Mouse (Mus musculus): Measurements from ENCODE around the gene Col8a2. TPM values are rescaled to one million over a fixed set of nuclear protein-coding genes. Genes with fewer than 3 reads are reported as not detected.

Col8a2 gene
- polyA plus RNA-seq, 1 experiment from 2014 or later = 1.2 TPM

DNA sequence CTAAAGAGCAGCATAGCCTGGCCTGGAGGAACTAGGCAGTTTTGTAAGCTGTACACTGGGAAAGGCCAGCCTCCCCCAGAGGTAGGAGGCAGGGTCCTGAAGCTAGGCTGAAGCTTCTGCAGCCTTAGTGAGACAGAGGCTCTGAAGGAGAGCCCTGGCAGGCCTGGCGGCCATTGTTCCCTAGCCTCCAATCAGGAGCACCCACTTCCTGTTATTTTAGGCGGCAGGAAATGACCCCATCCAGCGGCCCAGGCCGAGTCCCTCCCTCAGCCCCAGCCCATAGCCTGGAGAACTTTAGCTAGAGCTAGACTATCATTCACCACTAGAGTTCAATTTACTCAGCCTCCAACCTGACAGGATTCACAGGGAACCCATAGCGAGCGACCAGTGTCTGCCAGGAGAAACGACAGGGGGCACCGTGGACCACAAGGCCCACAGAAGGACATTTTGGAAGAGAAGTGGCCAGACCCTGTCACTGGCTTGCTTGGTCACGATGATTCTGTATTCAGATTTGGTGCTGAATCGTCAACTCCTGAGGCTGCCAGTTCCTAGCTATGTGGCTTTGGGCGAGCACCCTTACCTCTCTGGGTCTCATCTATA lies 34.8 kb upstream of the Col8a2 start:
- peaks cover 28% of the 10 kb centered on the region for H3K4me1 ChIP-seq (ENCODE audit: control insufficient read depth, insufficient read depth, low read length)
- ATAC-seq = no peak
- H3K27me3 ChIP-seq (replicated peaks; ENCODE audit: control insufficient read depth, insufficient read depth, low read length) = no peaks in the 10 kb centered on the region
- peak overlapping the region; percentile 43 for H3K9ac ChIP-seq (ENCODE audit: low read length)
- 68% methylated on average over 11 of the region's 11 CpGs for WGBS
- H3K4me2 ChIP-seq (ENCODE audit: low read length) = 0 out of 2 replicates have a peak overlapping the region, but pooled peaks have one; percentile 7
- 0 out of 2 replicates have a peak, but pooled peaks cover 11% of the 10 kb centered on the region for H3K36me3 ChIP-seq (ENCODE audit: control insufficient read depth, insufficient read depth, low read length)
- no peak for DNase-seq (ENCODE audit: low spot score)
- H3K4me3 ChIP-seq (ENCODE audit: low read depth, low read length) = no peak overlapping the region
- peak overlapping the region; percentile 9; the same call in 1 of the 2 replicates for H3K27ac ChIP-seq (ENCODE audit: low read depth, low read length)
- H3K9me3 ChIP-seq (replicated peaks; ENCODE audit: control insufficient read depth, low read length) = no peaks in the 10 kb centered on the region

DNA sequence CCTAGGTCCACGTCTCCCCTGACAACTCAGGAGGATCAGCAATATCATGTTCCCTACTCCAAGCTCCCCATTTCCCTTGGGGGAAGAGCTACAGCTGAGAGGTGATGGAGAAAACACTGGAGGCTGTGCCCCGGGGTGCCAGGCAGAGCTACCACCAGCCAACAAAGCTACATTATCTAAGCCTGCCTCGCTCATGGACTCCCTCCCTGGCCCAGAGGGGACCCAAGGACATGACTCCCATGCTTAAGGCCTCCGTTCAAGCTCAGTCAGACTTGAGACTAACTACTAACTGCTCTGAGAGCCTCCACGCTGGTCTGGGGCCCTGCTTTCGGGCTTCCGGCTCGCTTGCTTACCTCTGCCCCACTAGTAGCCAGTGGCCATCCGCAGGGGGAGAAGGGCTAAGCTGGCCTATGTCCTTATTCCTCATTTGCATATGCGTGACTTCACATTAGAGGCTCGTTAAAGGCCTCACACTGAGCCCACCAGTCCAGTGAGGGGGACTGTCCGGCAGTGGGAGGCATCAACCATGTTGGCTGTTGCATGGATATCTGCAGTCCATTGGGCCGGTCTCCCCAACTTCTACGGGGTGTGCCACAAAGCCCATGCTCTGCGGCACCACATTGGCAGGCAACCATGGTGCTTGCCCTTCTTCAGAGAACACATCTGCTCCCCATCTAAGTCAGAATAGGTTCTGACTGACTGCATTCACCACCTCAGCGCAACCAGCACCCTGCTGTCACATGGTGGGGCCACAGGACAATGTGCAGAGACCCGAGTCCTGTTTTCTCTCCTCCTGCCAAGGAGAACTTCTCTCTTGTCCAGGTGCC lies 34.0 kb upstream of the Col8a2 start:
- H3K4me1 ChIP-seq (ENCODE audit: control insufficient read depth, insufficient read depth, low read length) = peaks cover 35% of the 10 kb centered on the region
- H3K4me2 ChIP-seq (ENCODE audit: low read length) = 0 out of 2 replicates have a peak overlapping the region, but pooled peaks have one; percentile 5
- H3K9ac ChIP-seq (ENCODE audit: low read length) = peak overlapping the region; percentile 43
- 0 out of 2 replicates have a peak, but pooled peaks cover 7% of the 10 kb centered on the region for H3K36me3 ChIP-seq (ENCODE audit: control insufficient read depth, insufficient read depth, low read length)
- 67% methylated on average over 17 of the region's 17 CpGs for WGBS
- ATAC-seq (no peak), DNase-seq (ENCODE audit: low spot score) (no peak)
- no peak overlapping the region for H3K27ac ChIP-seq (ENCODE audit: low read depth, low read length)
- H3K9me3 ChIP-seq (replicated peaks; ENCODE audit: control insufficient read depth, low read length) = no peaks in the 10 kb centered on the region
- no peak overlapping the region for H3K4me3 ChIP-seq (ENCODE audit: low read depth, low read length)
- no peaks in the 10 kb centered on the region for H3K27me3 ChIP-seq (replicated peaks; ENCODE audit: control insufficient read depth, insufficient read depth, low read length)

DNA sequence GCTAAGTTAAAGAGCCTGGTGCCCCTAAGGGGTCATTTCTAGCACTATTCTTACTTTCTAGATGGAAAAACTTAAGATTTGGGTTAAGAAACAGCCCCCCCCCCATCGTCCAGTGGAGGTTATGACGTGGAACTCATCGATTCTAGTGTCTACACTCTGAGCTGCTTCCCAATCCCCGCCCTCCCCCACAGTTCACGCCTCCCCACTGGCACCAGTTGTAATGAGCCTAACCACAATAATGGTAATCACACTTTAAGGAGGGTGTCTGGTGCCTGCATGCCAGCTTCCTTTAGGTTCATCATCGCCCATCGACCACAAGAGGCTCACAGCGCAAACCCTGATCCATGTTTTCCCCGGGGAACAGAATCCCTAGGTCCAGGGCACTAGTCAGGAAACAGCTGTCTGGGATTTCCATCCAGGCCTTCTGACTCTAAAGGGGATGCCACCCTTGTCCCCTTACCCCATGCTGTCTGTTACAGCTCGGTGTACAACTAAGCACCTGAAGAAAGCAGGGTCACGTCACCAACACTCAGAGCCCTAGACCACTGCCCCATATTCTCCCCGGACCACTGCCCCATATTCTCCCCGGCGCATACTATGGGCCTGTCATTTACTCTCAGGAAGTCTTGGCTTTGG lies 32.8 kb upstream of the Col8a2 start:
- Histone ChIP-seq H3K36me3 (ENCODE audit: control insufficient read depth, insufficient read depth, low read length) (0 out of 2 replicates have a peak, but pooled peaks cover 4% of the 10 kb centered on the region), H3K27ac (ENCODE audit: low read depth, low read length) (no peak overlapping the region), H3K4me3 (ENCODE audit: low read depth, low read length) (peak overlapping the region; percentile 99), H3K9ac (ENCODE audit: low read length) (peak overlapping the region; percentile 99; the same call in 1 of the 2 replicates), H3K9me3 (replicated peaks; ENCODE audit: control insufficient read depth, low read length) (no peaks in the 10 kb centered on the region), H3K27me3 (replicated peaks; ENCODE audit: control insufficient read depth, insufficient read depth, low read length) (no peaks in the 10 kb centered on the region), H3K4me2 (ENCODE audit: low read length) (peak overlapping the region; percentile 87), H3K4me1 (ENCODE audit: control insufficient read depth, insufficient read depth, low read length) (peaks cover 37% of the 10 kb centered on the region)
- 73% methylated on average over 14 of the region's 14 CpGs for WGBS
- ATAC-seq = no peak
- no peak for DNase-seq (ENCODE audit: low spot score)

GRCm38 (mm10) chr4:126254315-126255112 lies 32.1 kb upstream of the Col8a2 start:
- WGBS = 16% methylated on average over 9 of the region's 9 CpGs
- H3K27ac ChIP-seq (ENCODE audit: low read depth, low read length) = peak overlapping the region; percentile 90

GRCm38 (mm10) chr4:126255113-126256001 lies 31.2 kb upstream of the Col8a2 start:
- WGBS = under 1% methylated on average over 44 of the region's 50 CpGs
- peak; percentile 49 for ATAC-seq
- H3K4me2 ChIP-seq (ENCODE audit: low read length) = peak overlapping the region; percentile 87

More at GRCm38 (mm10) chr4:126254315-126255112, 32.1 kb upstream of the Col8a2 start:
- H3K9ac ChIP-seq (ENCODE audit: low read length) = peak overlapping the region; percentile 99
- H3K27me3 ChIP-seq (replicated peaks; ENCODE audit: control insufficient read depth, insufficient read depth, low read length) = no peaks in the 10 kb centered on the region
- peak overlapping the region; percentile 87 for H3K4me2 ChIP-seq (ENCODE audit: low read length)
- peak overlapping the region; percentile 99 for H3K4me3 ChIP-seq (ENCODE audit: low read depth, low read length)
- peak; percentile 64 for DNase-seq (ENCODE audit: low spot score)
- H3K4me1 ChIP-seq (ENCODE audit: control insufficient read depth, insufficient read depth, low read length) = peaks cover 38% of the 10 kb centered on the region
- peak; percentile 17 for ATAC-seq
- H3K9me3 ChIP-seq (replicated peaks; ENCODE audit: control insufficient read depth, low read length) = no peaks in the 10 kb centered on the region
- 0 out of 2 replicates have a peak, but pooled peaks cover 4% of the 10 kb centered on the region for H3K36me3 ChIP-seq (ENCODE audit: control insufficient read depth, insufficient read depth, low read length)

DNA sequence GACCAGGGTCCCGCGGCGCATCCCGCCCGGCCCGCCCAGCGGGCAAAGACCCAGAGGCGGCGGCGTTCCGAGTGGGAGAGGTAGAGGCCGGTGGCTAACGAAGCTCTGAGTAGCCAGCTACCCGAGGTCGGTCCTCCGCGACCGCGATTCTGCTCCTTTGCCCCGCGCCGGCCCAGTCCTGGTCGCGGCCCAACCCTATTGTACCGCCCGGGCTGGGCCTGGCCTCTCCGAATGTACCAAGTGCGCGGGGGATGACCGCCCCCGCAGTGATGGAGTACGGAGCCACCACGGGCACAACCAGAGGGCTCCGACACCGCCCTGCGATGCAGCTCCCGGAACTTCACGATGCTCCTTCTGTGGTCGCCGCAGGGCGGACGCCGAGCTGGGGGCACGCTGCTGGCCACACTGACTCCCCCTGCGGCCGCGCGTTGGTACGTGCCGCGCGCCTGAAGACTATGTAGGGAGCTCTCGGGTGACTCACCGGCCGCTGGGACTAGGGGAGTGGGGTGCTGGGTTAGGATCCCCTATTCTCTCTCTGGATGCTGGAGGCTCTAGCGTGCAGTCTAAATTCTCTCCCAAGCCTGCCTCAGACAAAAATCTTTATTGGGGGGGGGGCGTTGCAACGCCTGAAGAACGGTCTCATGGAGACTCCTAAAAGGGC lies 30.3 kb upstream of the Col8a2 start, which contains the start of gene Map7d1:
Map7d1 (minus strand) TSS at position 213 of the 661 bp plus-strand sequence.
- Histone ChIP-seq H3K4me3 (ENCODE audit: low read depth, low read length) (peak within 1 kb of the TSS; percentile 99), H3K4me2 (ENCODE audit: low read length) (peak within 1 kb of the TSS; percentile 87), H3K27me3 (replicated peaks; ENCODE audit: control insufficient read depth, insufficient read depth, low read length) (no peaks in the 10 kb centered on the region), H3K36me3 (ENCODE audit: control insufficient read depth, insufficient read depth, low read length) (no peaks in the 10 kb centered on the region), H3K9ac (ENCODE audit: low read length) (peak within 1 kb of the TSS; percentile 99), H3K9me3 (replicated peaks; ENCODE audit: control insufficient read depth, low read length) (no peaks in the 10 kb centered on the region), H3K27ac (ENCODE audit: low read depth, low read length) (peak within 1 kb of the TSS; percentile 90), H3K4me1 (ENCODE audit: control insufficient read depth, insufficient read depth, low read length) (peaks cover 42% of the 10 kb centered on the region)
- under 1% methylated on average over 57 of the region's 59 CpGs for WGBS
- DNase-seq (ENCODE audit: low spot score) = peak; percentile 87
- peak; percentile 88 for ATAC-seq

More at GRCm38 (mm10) chr4:126255113-126256001, 31.2 kb upstream of the Col8a2 start:
- Histone ChIP-seq H3K9me3 (replicated peaks; ENCODE audit: control insufficient read depth, low read length) (no peaks in the 10 kb centered on the region), H3K27ac (ENCODE audit: low read depth, low read length) (peak overlapping the region; percentile 90), H3K36me3 (ENCODE audit: control insufficient read depth, insufficient read depth, low read length) (0 out of 2 replicates have a peak, but pooled peaks cover 3% of the 10 kb centered on the region), H3K9ac (ENCODE audit: low read length) (peak overlapping the region; percentile 99), H3K27me3 (replicated peaks; ENCODE audit: control insufficient read depth, insufficient read depth, low read length) (no peaks in the 10 kb centered on the region), H3K4me1 (ENCODE audit: control insufficient read depth, insufficient read depth, low read length) (peaks cover 44% of the 10 kb centered on the region), H3K4me3 (ENCODE audit: low read depth, low read length) (peak overlapping the region; percentile 99)
- DNase-seq (ENCODE audit: low spot score) = peak; percentile 84

All from forebrain, embryonic 14.5 days (tissue).